Mouse (Mus musculus) E14TG2a.4 (cell line): Measurements from ENCODE around the gene Becn1.
A peak's percentile ranks its signal among the peaks of the same experiment; 100 is the strongest.

Experiments
- H3K27me3 ChIP-seq: 2 replicates; pipeline ENCODE4 v1.6.1; 2014; ENCODE audit warnings: low read length, control low read depth; ENCODE audit not compliant: insufficient read depth
- H3K36me3 ChIP-seq: 2 replicates; pipeline ENCODE4 v1.6.1; 2014; ENCODE audit warnings: low read length, control low read depth; ENCODE audit not compliant: insufficient read depth
- H3K4me1 ChIP-seq: replicated peaks from 2 replicates; pipeline ENCODE4 v1.6.1; 2014; ENCODE audit warnings: low read depth, low read length, control low read depth
- H3K4me3 ChIP-seq: replicated peaks from 2 replicates; pipeline ENCODE4 v1.5.1; 2014; ENCODE audit warnings: mild to moderate bottlenecking, low read length
- H3K9me3 ChIP-seq: 2 replicates; pipeline ENCODE4 v1.6.1; 2014; ENCODE audit warnings: low read length, control low read depth
- CTCF ChIP-seq: conservative IDR thresholded peaks from 2 replicates; pipeline ENCODE4 v1.5.1; 2014; ENCODE audit warnings: low read length
- NANOG ChIP-seq: IDR thresholded peaks from 2 replicates; pipeline ENCODE4 v1.6.1; 2014; ENCODE audit warnings: borderline replicate concordance, low read length, mixed read lengths
- POU5F1 ChIP-seq: IDR thresholded peaks from 2 replicates; pipeline ENCODE4 v1.6.1; 2014; ENCODE audit warnings: low read length, borderline replicate concordance

Becn1 gene

DNA sequence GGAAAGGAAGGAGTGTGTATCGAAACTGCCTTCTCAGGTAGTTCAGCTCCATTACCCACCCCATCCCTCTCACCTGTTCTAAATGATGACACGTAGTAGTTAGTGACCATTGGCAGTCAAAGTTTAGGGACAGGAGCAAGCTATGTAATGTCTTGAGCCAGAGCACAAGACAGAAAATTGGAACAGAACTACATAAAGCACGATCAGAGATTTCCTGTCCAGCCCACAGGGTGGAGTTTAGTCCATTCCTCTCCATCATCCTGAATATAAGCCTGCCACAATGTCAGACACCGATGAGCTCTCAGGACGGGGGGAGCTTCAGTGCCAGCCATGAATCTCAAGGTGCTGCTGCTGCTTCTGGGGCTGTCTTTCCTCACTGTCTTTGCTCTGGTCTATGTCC, 22.7 kb upstream of the Becn1 start, which contains the start of gene Aoc2:
TSS of gene Aoc2 (plus strand) at position 301 of the 400 bp plus-strand sequence.
- H3K4me3 ChIP-seq, result no peak within 1 kb of the TSS
- H3K27me3 ChIP-seq, result no peaks in the 10 kb centered on the region
- peaks cover 84% of the 10 kb centered on the region for H3K4me1 ChIP-seq
- H3K36me3 ChIP-seq, result peaks cover 85% of the 10 kb centered on the region
- H3K9me3 ChIP-seq, result no peaks in the 10 kb centered on the region
- TF ChIP-seq POU5F1 (no peak), NANOG (no peak), CTCF (no peak)

DNA sequence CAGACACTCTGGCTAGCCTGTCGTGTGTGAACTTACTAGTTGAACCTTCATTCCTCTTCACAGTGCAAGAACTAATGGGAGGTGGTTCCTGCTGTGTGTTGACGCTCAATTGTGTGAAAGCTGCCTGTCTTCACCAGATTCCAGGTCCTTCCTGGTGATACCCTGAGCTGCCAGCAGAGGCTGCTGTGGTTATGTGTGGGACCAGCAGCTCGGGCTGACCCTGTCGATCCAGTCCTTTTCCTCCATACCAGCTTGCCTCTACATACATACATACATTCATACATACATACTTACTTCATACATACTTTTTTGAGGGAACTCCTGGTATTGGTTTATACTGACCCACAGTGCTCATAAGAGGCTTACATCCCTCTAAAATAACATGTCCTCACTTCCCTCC, 21.5 kb upstream of the Becn1 start:
- Histone ChIP-seq H3K4me3 (no peak overlapping the region), H3K36me3 (peaks cover 89% of the 10 kb centered on the region), H3K9me3 (no peaks in the 10 kb centered on the region), H3K27me3 (no peaks in the 10 kb centered on the region), H3K4me1 (peaks cover 85% of the 10 kb centered on the region)
- no peak for TF ChIP-seq POU5F1
- no peak for TF ChIP-seq NANOG
- TF ChIP-seq CTCF, result peak; percentile 92

DNA sequence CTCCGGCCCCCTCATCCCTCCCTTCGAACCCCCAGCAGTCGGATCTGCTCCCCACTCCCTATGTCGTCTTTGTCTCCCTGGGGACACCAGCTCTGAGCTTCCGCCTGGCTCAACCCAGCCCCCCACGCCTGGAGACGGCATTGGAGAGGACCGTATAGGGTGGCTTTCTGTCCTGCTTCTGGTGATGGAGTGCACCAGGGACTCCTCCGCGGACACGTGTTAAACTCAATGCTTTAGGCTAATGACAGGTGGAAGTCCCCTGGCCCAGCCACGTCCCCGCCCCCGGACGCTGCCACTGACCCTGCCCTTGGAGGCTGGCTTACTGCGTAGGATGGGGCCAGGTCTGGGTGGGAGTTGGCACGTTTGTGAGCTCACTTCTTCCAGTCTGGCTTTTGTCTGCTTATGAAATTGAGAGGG, 14.4 kb upstream of the Becn1 start:
- no peaks in the 10 kb centered on the region for H3K9me3 ChIP-seq
- peak overlapping the region; percentile 98 for H3K4me3 ChIP-seq
- peaks cover 41% of the 10 kb centered on the region for H3K36me3 ChIP-seq
- H3K4me1 ChIP-seq, result peaks cover 46% of the 10 kb centered on the region
- no peak for TF ChIP-seq NANOG
- TF ChIP-seq CTCF, result no peak
- no peak for TF ChIP-seq POU5F1
- H3K27me3 ChIP-seq, result no peaks in the 10 kb centered on the region

DNA sequence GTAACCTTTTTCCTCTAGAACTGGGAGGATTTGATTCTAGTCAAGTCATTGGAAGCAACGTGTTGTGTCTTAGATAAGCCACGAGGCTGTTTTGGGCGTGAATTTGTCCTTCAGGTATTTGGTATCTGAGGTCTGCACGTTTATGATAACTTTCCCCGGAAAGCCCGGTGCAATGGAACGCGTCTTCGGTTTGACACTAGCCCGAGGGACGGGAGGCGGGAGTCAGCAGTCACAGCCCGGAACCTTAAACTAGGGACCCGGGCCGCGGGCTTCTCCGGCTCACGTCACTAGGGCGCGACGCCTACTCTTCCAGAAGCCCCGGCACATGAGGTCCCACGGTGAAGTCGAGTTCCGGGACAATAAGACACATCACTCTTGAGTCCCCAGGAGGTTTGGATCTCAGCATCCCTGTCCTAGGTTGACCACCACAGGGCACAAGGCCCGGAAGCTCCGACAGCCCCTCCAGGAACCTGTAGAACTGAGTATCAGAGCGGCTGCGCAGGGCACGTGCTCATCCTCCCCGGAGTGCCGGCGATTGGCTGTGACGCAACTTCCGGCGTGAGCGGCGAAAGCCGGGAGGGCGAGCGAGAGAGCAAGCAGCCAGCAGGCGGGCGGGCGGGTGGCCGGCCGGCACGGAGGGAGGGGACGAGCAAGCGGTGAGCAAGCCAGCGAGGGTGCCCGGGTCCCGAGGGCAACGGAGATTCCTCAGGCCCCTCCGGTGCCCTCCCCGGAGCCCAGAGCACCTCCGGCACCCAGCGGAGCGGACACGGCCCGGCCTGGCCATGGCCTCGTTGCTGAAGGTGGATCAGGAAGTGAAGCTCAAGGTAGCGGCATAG, 13.8 kb upstream of the Becn1 start, which contains the start of gene Psme3:
TSS of gene Psme3 (plus strand) at position 549 of the 836 bp plus-strand sequence.
- peaks cover 44% of the 10 kb centered on the region for H3K4me1 ChIP-seq
- no peaks in the 10 kb centered on the region for H3K9me3 ChIP-seq
- no peaks in the 10 kb centered on the region for H3K27me3 ChIP-seq
- no peak for TF ChIP-seq NANOG
- no peak for TF ChIP-seq POU5F1
- no peak for TF ChIP-seq CTCF
- H3K36me3 ChIP-seq, result peaks cover 35% of the 10 kb centered on the region
- H3K4me3 ChIP-seq, result peak within 1 kb of the TSS; percentile 98

DNA sequence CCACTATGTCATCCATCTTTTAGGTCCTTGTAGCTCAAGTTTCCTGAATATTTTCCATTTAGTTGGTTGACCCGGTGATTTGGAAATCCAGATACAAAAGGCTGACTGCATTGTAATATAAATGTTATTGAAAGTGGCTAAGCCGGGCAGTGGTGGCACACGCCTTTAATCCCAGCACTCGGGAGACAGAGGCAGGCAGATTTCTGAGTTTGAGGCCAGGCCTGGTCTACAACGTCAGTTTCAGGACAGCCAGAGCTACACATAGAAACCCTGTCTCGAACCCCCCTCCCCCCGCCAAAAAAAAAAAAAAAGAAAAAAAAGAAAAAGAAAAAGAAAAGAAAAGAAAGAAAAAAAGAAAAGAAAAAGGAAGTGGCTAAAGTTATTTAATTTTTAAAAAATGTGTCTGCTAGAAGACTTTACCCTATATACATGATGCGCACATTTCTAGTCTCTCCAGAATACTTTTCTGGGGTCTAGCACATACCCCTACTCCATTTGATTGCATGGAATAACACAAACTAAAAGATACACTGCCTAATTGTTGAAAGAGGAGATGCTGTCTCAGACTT, 13.1 kb upstream of the Becn1 start:
- TF ChIP-seq CTCF (no peak), POU5F1 (no peak), NANOG (no peak)
- Histone ChIP-seq H3K27me3 (no peaks in the 10 kb centered on the region), H3K36me3 (peaks cover 28% of the 10 kb centered on the region), H3K4me1 (peaks cover 41% of the 10 kb centered on the region), H3K4me3 (peak overlapping the region; percentile 98), H3K9me3 (no peaks in the 10 kb centered on the region)

DNA sequence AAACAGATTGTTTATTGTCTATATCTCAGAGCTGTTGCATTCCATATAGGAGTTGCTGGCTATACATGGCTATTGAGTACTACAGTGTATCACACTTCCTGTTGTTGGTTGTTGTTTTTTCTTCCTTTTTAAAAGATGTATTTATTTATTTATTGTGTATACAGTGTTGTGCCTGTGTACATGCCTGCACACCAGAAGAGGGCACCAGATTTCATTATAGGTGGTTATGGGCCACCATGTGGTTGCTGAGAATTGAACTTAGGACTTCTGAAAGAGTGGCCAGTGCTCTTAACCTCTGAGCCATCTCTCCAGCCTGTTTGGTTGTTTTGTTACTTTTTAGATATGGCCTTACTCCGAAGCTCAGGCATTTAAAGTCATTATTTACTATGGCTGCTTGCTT, 12.5 kb upstream of the Becn1 start:
- peaks cover 37% of the 10 kb centered on the region for H3K4me1 ChIP-seq
- no peak overlapping the region for H3K4me3 ChIP-seq
- TF ChIP-seq POU5F1 (no peak), CTCF (peak; percentile 13; the same call in 1 of the 2 replicates), NANOG (no peak)
- peaks cover 22% of the 10 kb centered on the region for H3K36me3 ChIP-seq
- no peaks in the 10 kb centered on the region for H3K9me3 ChIP-seq
- H3K27me3 ChIP-seq, result 0 out of 2 replicates have a peak, but pooled peaks cover under 1% of the 10 kb centered on the region

DNA sequence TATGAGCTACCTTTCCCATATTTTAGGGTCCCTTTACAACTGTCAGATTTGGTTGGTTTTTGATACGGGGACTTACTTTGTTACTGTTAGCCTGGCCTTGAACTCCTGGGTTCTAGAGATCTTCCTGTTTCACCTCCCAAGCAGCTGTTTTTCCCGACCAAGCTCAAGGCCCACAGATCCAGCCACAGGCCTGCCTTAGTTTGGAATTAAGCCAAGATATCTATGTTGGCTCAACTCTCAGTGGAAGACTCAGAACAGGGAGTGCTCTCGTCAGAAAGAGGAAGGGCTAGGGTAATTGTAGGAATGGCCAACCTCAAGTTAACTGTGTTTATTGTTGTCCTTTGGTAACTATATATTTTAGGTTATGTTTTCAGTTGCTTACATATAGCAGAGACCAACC, 10.1 kb upstream of the Becn1 start:
- Histone ChIP-seq H3K27me3 (0 out of 2 replicates have a peak, but pooled peaks cover 2% of the 10 kb centered on the region), H3K9me3 (no peaks in the 10 kb centered on the region), H3K4me3 (no peak overlapping the region), H3K4me1 (peaks cover 31% of the 10 kb centered on the region), H3K36me3 (no peaks in the 10 kb centered on the region)
- TF ChIP-seq CTCF (no peak), POU5F1 (no peak), NANOG (no peak)

DNA sequence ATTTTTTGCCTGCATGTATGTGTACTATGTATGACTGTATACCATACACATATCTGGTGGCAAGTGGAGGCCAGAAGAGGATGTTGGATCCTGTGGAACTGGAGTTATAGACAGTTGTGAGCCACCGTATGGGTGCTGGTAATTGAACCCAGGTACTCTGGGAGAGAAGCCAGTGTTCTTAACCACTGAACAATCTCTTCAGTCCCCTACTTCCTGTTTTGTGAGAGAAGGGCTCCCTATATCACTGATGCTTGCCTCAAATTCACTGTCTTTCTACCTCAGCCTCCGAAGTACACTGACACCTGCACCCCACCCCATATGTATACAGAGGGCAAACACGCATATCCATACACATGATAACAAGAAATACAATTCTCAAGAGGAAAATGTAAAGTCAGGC, 9.0 kb upstream of the Becn1 start:
- TF ChIP-seq POU5F1 (no peak), CTCF (no peak), NANOG (no peak)
- no peak overlapping the region for H3K4me3 ChIP-seq
- H3K9me3 ChIP-seq, result no peaks in the 10 kb centered on the region
- H3K4me1 ChIP-seq, result peaks cover 34% of the 10 kb centered on the region
- no peaks in the 10 kb centered on the region for H3K36me3 ChIP-seq
- H3K27me3 ChIP-seq, result 0 out of 2 replicates have a peak, but pooled peaks cover 2% of the 10 kb centered on the region
